Mouse (Mus musculus) liver, adult 2 months (tissue): ENCODE data around the gene Vps11. TPM values are rescaled to one million over a fixed set of nuclear protein-coding genes. Genes with fewer than 3 reads are reported as not detected.
"Not testable (repeated sequence)": the region's sequence is repeated elsewhere in the genome, so short reads cannot be mapped to it uniquely, and the experiment has no call there.

Experiments
- DNase-seq: peaks from one replicate; pipeline ENCODE4 v3.0.0-alpha.2; 2011; ENCODE audit warnings: low read depth, low spot score; ENCODE audit errors: extremely low read depth
- H3K27ac ChIP-seq: fragments of 200-500 bp; replicated peaks from 2 replicates; pipeline ENCODE4 v1.5.1; 2012; ENCODE audit warnings: low read depth, mild to moderate bottlenecking, control low read depth, inconsistent platforms, low read length; ENCODE audit not compliant: insufficient read depth
- H3K27me3 ChIP-seq: fragments of 200-500 bp; 2 replicates; pipeline ENCODE4 v1.6.1; 2012; ENCODE audit warnings: mild to moderate bottlenecking, moderate library complexity, low read length, inconsistent platforms; ENCODE audit not compliant: control insufficient read depth, insufficient read depth
- H3K36me3 ChIP-seq: fragments of 200-500 bp; 2 replicates; pipeline ENCODE4 v1.6.1; 2012; ENCODE audit warnings: low read length, inconsistent platforms; ENCODE audit not compliant: control insufficient read depth, insufficient read depth
- H3K4me1 ChIP-seq: fragments of 200-500 bp; 2 replicates; pipeline ENCODE4 v1.6.1; 2011; ENCODE audit warnings: low read length; ENCODE audit not compliant: control insufficient read depth, insufficient read depth
- H3K4me3 ChIP-seq: fragments of 200-500 bp; 2 replicates; pipeline ENCODE4 v1.5.1; 2011; ENCODE audit warnings: low read depth, mild to moderate bottlenecking, control low read depth, low read length, moderate library complexity; ENCODE audit not compliant: insufficient read depth
- H3K79me2 ChIP-seq: fragments of 200-500 bp; 2 replicates; pipeline ENCODE4 v1.6.1; 2012; ENCODE audit warnings: inconsistent platforms, mild to moderate bottlenecking, low read length, moderate library complexity; ENCODE audit not compliant: control insufficient read depth, insufficient read depth
- H3K9ac ChIP-seq: fragments of 200-500 bp; 2 replicates; pipeline ENCODE4 v1.6.1; 2012; ENCODE audit warnings: low read depth, mild to moderate bottlenecking, control low read depth, inconsistent platforms, low read length
- CTCF ChIP-seq: fragments of 200-500 bp; IDR thresholded peaks from 2 replicates; pipeline ENCODE4 v1.5.1; 2011; ENCODE audit warnings: low read depth, low read length, control low read depth
- POLR2A ChIP-seq: fragments of 200-500 bp; IDR thresholded peaks from 2 replicates; pipeline ENCODE4 v1.6.1; 2011; ENCODE audit warnings: low read length, control low read depth; ENCODE audit not compliant: insufficient read depth; ENCODE audit errors: extremely low read depth
- WGBS: fragments of 180-500 bp; shearing (Covaris S2); methylation state at CpG from one replicate; pipeline ENCODE4 v1.1.7; 2018; 5-methylcytosine and 5-hydroxymethylcytosine counted together
- polyA plus RNA-seq: library from polyadenylated mRNA; depleted of rRNA; stranded (reverse); fragments of >200 nt; gene quantifications from 2 replicates; pipeline ENCODE4 v1.2.3, GENCODE M21; 2012; rRNA removed
- total RNA-seq: library from RNA; depleted of rRNA; stranded (reverse); fragments of >200 nt; gene quantifications from 2 replicates; pipeline ENCODE4 v1.2.3, GENCODE M21; 2014; rRNA removed

Vps11 gene
- 14.5 and 22.0 TPM in 2 replicates for total RNA-seq
- 15.9 and 17.0 TPM in 2 replicates for polyA plus RNA-seq

- peak; percentile 70; the same call in 1 of the 2 replicates for TF ChIP-seq POLR2A
- TF ChIP-seq CTCF: no peak
- Histone ChIP-seq H3K27ac (peak within 1 kb of the TSS; percentile 49; the same call in 1 of the 2 replicates), H3K36me3 (peaks cover 22% of the 10 kb centered on the region), H3K4me1 (peaks cover 4% of the 10 kb centered on the region; the same call in 1 of the 2 replicates), H3K79me2 (peaks cover 3% of the 10 kb centered on the region; the same call in 1 of the 2 replicates), H3K27me3 (no peaks in the 10 kb centered on the region), H3K9ac (peak within 1 kb of the TSS; percentile 85), H3K4me3 (peak within 1 kb of the TSS; percentile 90)
- DNase-seq: peak; percentile 90
- WGBS: under 1% methylated on average over 44 of the region's 44 CpGs
Observed at GRCm38 (mm10) chr9:44361190-44361917, at the start of gene Vps11. Gene Vps11, minus strand, starts transcription at chr9:44361670.

GRCm38 (mm10) chr9:44410647-44411336 lies 49.3 kb upstream of the Vps11 start:
- Histone ChIP-seq H3K4me1 (peaks cover 6% of the 10 kb centered on the region), H3K9ac (no peak overlapping the region), H3K27ac (no peak overlapping the region), H3K4me3 (no peak overlapping the region), H3K79me2 (peaks cover 3% of the 10 kb centered on the region; the same call in 1 of the 2 replicates), H3K36me3 (peaks cover 34% of the 10 kb centered on the region), H3K27me3 (no peaks in the 10 kb centered on the region)
- 87% methylated on average over 2 of the region's 2 CpGs for WGBS
- no peak for TF ChIP-seq CTCF
- no peak for TF ChIP-seq POLR2A
- DNase-seq: no peak

GRCm38 (mm10) chr9:44408693-44409092 lies 47.2 kb upstream of the Vps11 start:
- not testable (repeated sequence) for H3K27me3 ChIP-seq, H3K79me2 ChIP-seq, DNase-seq, H3K27ac ChIP-seq
- Histone ChIP-seq H3K4me1 (peaks cover 12% of the 10 kb centered on the region), H3K9ac (peak overlapping the region; percentile 57; the same call in 1 of the 2 replicates), H3K36me3 (peaks cover 40% of the 10 kb centered on the region), H3K4me3 (peak overlapping the region; percentile 93; the same call in 1 of the 2 replicates)
- WGBS: 56% methylated on average over 9 of the region's 9 CpGs

- TF ChIP-seq POLR2A (no peak), CTCF (no peak)
- H3K27ac ChIP-seq: peak overlapping the region; percentile 59
Observed at GRCm38 (mm10) chr9:44407752-44408097, 46.3 kb upstream of the Vps11 start.

GRCm38 (mm10) chr9:44406906-44407751 lies 45.7 kb upstream of the Vps11 start, which contains the start of the genes Rps25 and Trappc4:
Gene Rps25, plus strand, starts transcription at chr9:44407139.
Gene Trappc4, minus strand, starts transcription at chr9:44407600.
- H3K9ac ChIP-seq: peak within 1 kb of the TSS; percentile 90
- H3K4me3 ChIP-seq: peak within 1 kb of the TSS; percentile 93
- 0 out of 2 replicates have a peak, but pooled peaks have one; percentile 61 for TF ChIP-seq POLR2A
- no peak for TF ChIP-seq CTCF
- H3K27me3 ChIP-seq: no peaks in the 10 kb centered on the region
- H3K36me3 ChIP-seq: peaks cover 46% of the 10 kb centered on the region
- peaks cover 3% of the 10 kb centered on the region; the same call in 1 of the 2 replicates for H3K79me2 ChIP-seq
- DNase-seq: peak; percentile 90
- peaks cover 13% of the 10 kb centered on the region for H3K4me1 ChIP-seq
- under 1% methylated on average over 51 of the region's 51 CpGs for WGBS
- peak within 1 kb of the TSS; percentile 94 for H3K27ac ChIP-seq

More at GRCm38 (mm10) chr9:44407752-44408097, 46.3 kb upstream of the Vps11 start:
- H3K79me2 ChIP-seq: peaks cover 3% of the 10 kb centered on the region; the same call in 1 of the 2 replicates
- no peak for DNase-seq
- peak overlapping the region; percentile 90 for H3K9ac ChIP-seq
- under 1% methylated on average over 24 of the region's 24 CpGs for WGBS
- H3K4me1 ChIP-seq: peaks cover 12% of the 10 kb centered on the region
- peak overlapping the region; percentile 93 for H3K4me3 ChIP-seq
- peaks cover 45% of the 10 kb centered on the region for H3K36me3 ChIP-seq
- H3K27me3 ChIP-seq: no peaks in the 10 kb centered on the region
